Mouse (Mus musculus) MN1 (cell line): ENCODE data around the gene Olfr1015.

ENCODE experiments used
- DNase-seq: peaks from one replicate; pipeline ENCODE4 v3.0.0-alpha.2; 2016; ENCODE audit warnings: low spot score

The Olfr1015 gene

GRCm38 (mm10) chr2:85781717-85782116 lies at the start of gene Olfr1015:
Gene Olfr1015, plus strand, starts transcription at chr2:85782017.
- no peak for DNase-seq

- no peak for DNase-seq
Measured at GRCm38 (mm10) chr2:85753822-85754221, 28.0 kb upstream of the Olfr1015 start.

- no peak for DNase-seq
Measured at GRCm38 (mm10) chr2:85762666-85763065, 19.2 kb upstream of the Olfr1015 start, which contains the start of gene Olfr1012. Gene Olfr1012, minus strand, starts transcription at chr2:85762766.

- DNase-seq, result no peak
Measured at GRCm38 (mm10) chr2:85766798-85767197, 15.0 kb upstream of the Olfr1015 start, which contains the start of gene Olfr1013. Gene Olfr1013, plus strand, starts transcription at chr2:85767098.

- no peak for DNase-seq
Measured at GRCm38 (mm10) chr2:85772413-85772812, 9.4 kb upstream of the Olfr1015 start, which contains the start of gene Olfr1014. Gene Olfr1014, plus strand, starts transcription at chr2:85772713.

- no peak for DNase-seq
Measured at GRCm38 (mm10) chr2:85792331-85792730, 10.5 kb downstream of the Olfr1015 start.

- DNase-seq, result no peak
Measured at GRCm38 (mm10) chr2:85802444-85802843, 20.6 kb downstream of the Olfr1015 start, which contains the start of gene Olfr1016. Gene Olfr1016, minus strand, starts transcription at chr2:85802544.

- no peak for DNase-seq
Measured at GRCm38 (mm10) chr2:85804501-85804900, 22.7 kb downstream of the Olfr1015 start.

GRCm38 (mm10) chr2:85818179-85818578 lies 36.4 kb downstream of the Olfr1015 start, which contains the start of gene Olfr1018:
Gene Olfr1018, plus strand, starts transcription at chr2:85818479.
- no peak for DNase-seq
